Mouse (Mus musculus) kidney, adult 2 months (tissue): Measurements from ENCODE around the gene Rasl11b.

Experiments used
- CTCF ChIP-seq: fragments of 200-500 bp; conservative IDR thresholded peaks from 2 replicates; pipeline ENCODE4 v1.5.1; 2011; ENCODE audit warnings: low read depth, mild to moderate bottlenecking, control low read depth, low read length, moderate library complexity, mixed read lengths; ENCODE audit not compliant: insufficient read depth, insufficient read length
- POLR2A ChIP-seq: fragments of 200-500 bp; IDR thresholded peaks from one replicate; pipeline ENCODE4 v1.6.1; 2011; ENCODE audit warnings: low read depth, low read length, control low read depth

DNA sequence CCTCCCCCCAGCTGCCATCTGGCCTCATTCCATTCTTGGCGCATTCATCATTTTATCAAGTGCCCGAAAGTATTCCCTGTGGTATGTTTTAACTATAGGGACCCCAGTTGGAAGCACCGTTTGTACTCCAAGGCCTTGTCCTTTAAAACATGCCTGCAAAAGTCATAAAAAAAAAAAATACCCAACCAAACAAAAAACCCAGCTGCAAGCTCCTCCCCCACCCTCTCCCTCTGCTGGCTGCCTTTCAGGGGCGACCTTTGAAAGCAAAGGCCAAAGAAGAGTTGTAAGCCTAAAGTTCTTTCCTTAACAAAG, 1.2 kb downstream of the Rasl11b start:
- 0 out of 2 replicates have a peak, but pooled peaks have one; percentile 20 for TF ChIP-seq CTCF
- no peak for TF ChIP-seq POLR2A
